Comparison of ENCODE assay signal across 8 mouse cellular contexts in the genomic region with DNA sequence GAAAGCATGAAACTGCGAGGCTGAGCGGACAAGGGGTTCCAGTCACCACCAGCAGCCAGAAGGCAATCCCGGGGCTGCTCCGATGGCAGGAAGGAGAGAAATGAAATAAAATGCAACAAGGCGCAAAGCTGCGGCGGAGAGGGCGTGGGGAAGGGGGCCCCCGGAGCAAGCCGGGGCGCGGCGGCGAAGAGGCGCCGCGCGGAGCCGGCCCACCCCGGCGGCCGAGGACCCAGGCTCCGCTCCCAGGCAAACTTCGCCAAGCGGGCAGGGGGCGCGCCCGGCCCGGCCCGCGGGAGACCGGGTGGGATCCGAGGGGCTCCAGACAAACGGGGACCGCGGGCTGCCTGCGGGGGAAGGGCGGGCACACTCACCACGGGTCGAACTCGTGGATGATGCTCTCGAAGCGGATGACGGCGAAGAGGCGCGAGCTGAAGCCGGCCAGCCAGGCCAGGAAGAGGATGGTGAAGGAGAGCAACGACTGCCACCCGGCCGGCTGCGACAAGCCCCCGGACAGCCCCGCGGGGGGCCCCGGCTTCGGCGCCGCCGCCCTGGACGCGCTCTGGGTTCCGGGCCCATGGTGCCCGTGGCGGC. TPM values are rescaled to one million over a fixed set of nuclear protein-coding genes. Genes with fewer than 3 reads are reported as not detected.
DNase-seq lines count a peak whose midpoint lies in the region; ATAC-seq lines count a peak whose summit lies in the region.

No protein-coding gene starts in this region.

- H3K27ac ChIP-seq in heart, embryonic 11.5 days (ENCODE audit: low read depth, low read length) = peak overlapping the region; percentile 98
- peak overlapping the region; percentile 91 for H3K27ac ChIP-seq in brown adipose tissue, adult 24 weeks (replicated peaks; ENCODE audit: low read depth, low read length)
- H3K27ac ChIP-seq in hindbrain, embryonic 16.5 days (ENCODE audit: low read depth, low read length) = peak overlapping the region; percentile 97

- peaks cover 24% of the 10 kb centered on the region for H3K4me1 ChIP-seq in heart, embryonic 11.5 days (ENCODE audit: control insufficient read depth, insufficient read depth, low read length)
- peaks cover 5% of the 10 kb centered on the region for H3K4me1 ChIP-seq in brown adipose tissue, adult 24 weeks (ENCODE audit: control insufficient read depth, insufficient read depth, insufficient read length, low read length)
- H3K4me1 ChIP-seq in hindbrain, embryonic 16.5 days (ENCODE audit: control insufficient read depth, insufficient read depth, low read depth, low read length) = peaks cover 28% of the 10 kb centered on the region

- DNase-seq in heart, postnatal 14 days = no peak
- peak; percentile 53 for DNase-seq in CD4-positive, CD25-positive, alpha-beta regulatory T cell, adult 2 months (ENCODE audit: low read depth, low spot score)
- DNase-seq in layer of hippocampus, adult 8-10 months (ENCODE audit: low spot score in 2 of 2) = no peak
- DNase-seq in right cerebral cortex, postnatal 25 days = no peak

- peak overlapping the region; percentile 99 for H3K9ac ChIP-seq in heart, embryonic 11.5 days (ENCODE audit: low read depth, low read length)
- peak overlapping the region; percentile 98 for H3K9ac ChIP-seq in hindbrain, embryonic 16.5 days (ENCODE audit: low read depth, low read length)

- no peaks in the 10 kb centered on the region for H3K9me3 ChIP-seq in heart, embryonic 11.5 days (replicated peaks; ENCODE audit: control insufficient read depth, low read length)
- no peaks in the 10 kb centered on the region for H3K9me3 ChIP-seq in hindbrain, embryonic 16.5 days (ENCODE audit: control insufficient read depth, low read length)

- intact Hi-C loops in heart, postnatal 14 days (cut with DNase I) = loop anchor here (5.0 to 10.0 kb wide), 2 partner anchors 78 to 395 kb away; no protein-coding TSS in a partner anchor

- ATAC-seq in heart, embryonic 11.5 days (replicated peaks; ENCODE audit: insufficient number of reproducible peaks, low FRiP score, low TSS enrichment) = no peak
- ATAC-seq in hindbrain, embryonic 16.5 days = peak; percentile 0; the same call in 1 of the 2 replicates
- 0 out of 2 replicates have a peak, but pooled peaks have one; percentile 0 for ATAC-seq in megakaryocyte progenitor cell, adult 5-6 weeks (replicated peaks; ENCODE audit: poor library complexity)

- no peaks in the 10 kb centered on the region for H3K27me3 ChIP-seq in heart, embryonic 11.5 days (ENCODE audit: control insufficient read depth, insufficient read depth, low read length)
- no peaks in the 10 kb centered on the region for H3K27me3 ChIP-seq in hindbrain, embryonic 16.5 days (replicated peaks; ENCODE audit: control insufficient read depth, insufficient read depth, low read length)

- WGBS in heart, embryonic 11.5 days (ENCODE audit: insufficient replicate concordance) = under 1% methylated on average over 65 of the region's 65 CpGs
- WGBS in hindbrain, embryonic 16.5 days = under 1% methylated on average over 56 of the region's 65 CpGs

- peak overlapping the region; percentile 80 for H3K4me2 ChIP-seq in heart, embryonic 11.5 days
- H3K4me2 ChIP-seq in hindbrain, embryonic 16.5 days (ENCODE audit: low read length) = peak overlapping the region; percentile 61

- no peaks in the 10 kb centered on the region for H3K36me3 ChIP-seq in heart, embryonic 11.5 days (ENCODE audit: control insufficient read depth, insufficient read depth, low read length)
- H3K36me3 ChIP-seq in hindbrain, embryonic 16.5 days (ENCODE audit: control insufficient read depth, insufficient read depth, low read length) = no peaks in the 10 kb centered on the region

- peak overlapping the region; percentile 99 for H3K4me3 ChIP-seq in heart, embryonic 11.5 days (ENCODE audit: low read depth, low read length)
- H3K4me3 ChIP-seq in brown adipose tissue, adult 24 weeks (ENCODE audit: insufficient read depth, low read depth, low read length) = peak overlapping the region; percentile 89
- peak overlapping the region; percentile 98 for H3K4me3 ChIP-seq in hindbrain, embryonic 16.5 days (ENCODE audit: low read length)

RNA-seq across cellular contexts. Expression of gene Stt3b, which starts 0.7 kb away (rescaled TPM):
- 84.7 and 102 TPM in 2 replicates for polyA plus RNA-seq in heart, embryonic 11.5 days (2014; fragmentation: Nextera tagmentation; extraction: Ambion mirVana)
- 10 to 100 TPM; 58.4 to 61.7 TPM for total RNA-seq in heart, postnatal 14 days (2021)
- 53.6 and 61.9 TPM in 2 replicates for polyA plus RNA-seq in brown adipose tissue, adult 24 weeks (2012; ENCODE audit: insufficient read depth, insufficient read length, missing spikeins)
- polyA plus RNA-seq in hindbrain, embryonic 16.5 days (2015; fragmentation: Nextera tagmentation; extraction: Ambion mirVana) = 83.3 and 93.7 TPM in 2 replicates
- total RNA-seq in megakaryocyte progenitor cell, adult 5-6 weeks (2015) = 154 and 159 TPM in 2 replicates
- 111 and 123 TPM in 2 replicates for total RNA-seq in megakaryocyte progenitor cell, adult 5-6 weeks (2017)
- total RNA-seq in layer of hippocampus, adult 8-10 months (2022) = 10 to 100 TPM; 68.0 to 86.5 (median 74.0) TPM
